Mouse (Mus musculus) kidney, postnatal 14 days (tissue): ENCODE measurements around the gene Csnk2a2.
A peak's percentile ranks its signal among the peaks of the same experiment; 100 is the strongest.

Experiments used
- DNase-seq: peaks from one replicate; pipeline ENCODE4 v3.0.0; 2022; ENCODE audit warnings: mixed read lengths

Gene Csnk2a2

GRCm38 (mm10) chr8:95411309-95411972 lies 78.4 kb downstream of the Csnk2a2 start:
- peak; percentile 61 for DNase-seq

GRCm38 (mm10) chr8:95409518-95409917 lies 80.3 kb downstream of the Csnk2a2 start:
- DNase-seq: peak; percentile 21

GRCm38 (mm10) chr8:95401091-95401490 lies 88.7 kb downstream of the Csnk2a2 start:
- no peak for DNase-seq

GRCm38 (mm10) chr8:95399131-95399530 lies 90.7 kb downstream of the Csnk2a2 start:
- no peak for DNase-seq

- no peak for DNase-seq
Observed at GRCm38 (mm10) chr8:95397201-95397600, 92.6 kb downstream of the Csnk2a2 start.

GRCm38 (mm10) chr8:95396752-95397151 lies 93.1 kb downstream of the Csnk2a2 start:
- no peak for DNase-seq
